Mouse (Mus musculus) hindbrain, embryonic 12.5 days (tissue): ENCODE results near the gene Kmt2b. TPM values are rescaled to one million over a fixed set of nuclear protein-coding genes. Genes with fewer than 3 reads are reported as not detected.

Experiments
- ATAC-seq: fragments of 200-750 bp; cut with Nextera tagmentation; 2 replicates; pipeline ENCODE4 v1.8.0; 2017; ENCODE audit warnings: moderate TSS enrichment; ENCODE audit not compliant: low FRiP score
- H3K27ac ChIP-seq: fragments of 300-500 bp; sonication (generic); 2 replicates; pipeline ENCODE4 v1.5.1; 2016; ENCODE audit warnings: mild to moderate bottlenecking
- H3K27me3 ChIP-seq: fragments of 300-500 bp; sonication (generic); 2 replicates; pipeline ENCODE4 v1.6.1; 2016; ENCODE audit warnings: mild to moderate bottlenecking
- H3K36me3 ChIP-seq: fragments of 300-500 bp; sonication (generic); 2 replicates; pipeline ENCODE4 v1.6.1; 2016; ENCODE audit warnings: mild to moderate bottlenecking
- H3K4me1 ChIP-seq: fragments of 300-500 bp; sonication (generic); 2 replicates; pipeline ENCODE4 v1.6.1; 2016
- H3K4me2 ChIP-seq: fragments of 300-500 bp; sonication (generic); replicated peaks from 2 replicates; pipeline ENCODE4 v1.6.1; 2016; ENCODE audit warnings: mild to moderate bottlenecking
- H3K4me3 ChIP-seq: fragments of 300-500 bp; sonication (generic); 2 replicates; pipeline ENCODE4 v1.5.1; 2016; ENCODE audit warnings: mild to moderate bottlenecking
- H3K9ac ChIP-seq: fragments of 300-500 bp; sonication (generic); 2 replicates; pipeline ENCODE4 v1.6.1; 2016; ENCODE audit warnings: mild to moderate bottlenecking, moderate library complexity
- H3K9me3 ChIP-seq: fragments of 300-500 bp; sonication (generic); replicated peaks from 2 replicates; pipeline ENCODE4 v1.6.1; 2016; ENCODE audit warnings: mild to moderate bottlenecking
- WGBS: fragments of 180-500 bp; shearing (Covaris S2); methylation state at CpG from one replicate; pipeline ENCODE4 v1.1.7; 2016; 5-methylcytosine and 5-hydroxymethylcytosine counted together
- polyA plus RNA-seq: library from polyadenylated mRNA; unstranded; fragments of >200 nt; fragmentation: Nextera tagmentation; extraction: Ambion mirVana; gene quantifications from 2 replicates; pipeline ENCODE4 v1.2.1, GENCODE M21; 2016

Kmt2b gene
- polyA plus RNA-seq, 1 experiment from 2014 or later = 8.8 TPM

DNA sequence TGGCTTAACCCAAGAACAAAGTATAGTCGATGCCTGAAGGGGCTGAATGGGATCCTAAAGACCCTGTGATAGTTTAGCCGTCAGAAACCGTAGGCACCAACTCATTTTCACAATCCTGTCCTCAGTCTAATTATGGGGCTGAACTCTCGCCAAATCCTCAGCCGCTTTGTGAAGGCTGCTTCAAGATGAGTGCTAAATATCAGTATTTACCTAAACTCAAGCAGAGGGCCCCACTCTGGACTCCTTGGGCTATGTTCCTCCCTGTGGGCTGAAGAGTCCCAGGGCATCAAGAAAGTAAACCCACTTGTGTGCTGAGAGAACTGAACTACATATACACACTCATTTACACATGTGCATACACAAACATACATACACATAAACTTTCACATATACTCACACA lies 8.3 kb upstream of the Kmt2b start:
- Histone ChIP-seq H3K27me3 (no peaks in the 10 kb centered on the region; the same call in 1 of the 2 replicates), H3K9me3 (no peaks in the 10 kb centered on the region), H3K4me1 (peaks cover 14% of the 10 kb centered on the region), H3K9ac (no peak overlapping the region), H3K4me2 (no peak overlapping the region), H3K36me3 (no peaks in the 10 kb centered on the region), H3K27ac (no peak overlapping the region), H3K4me3 (no peak overlapping the region)
- 83% methylated on average over 5 of the region's 5 CpGs for WGBS
- no peak for ATAC-seq

DNA sequence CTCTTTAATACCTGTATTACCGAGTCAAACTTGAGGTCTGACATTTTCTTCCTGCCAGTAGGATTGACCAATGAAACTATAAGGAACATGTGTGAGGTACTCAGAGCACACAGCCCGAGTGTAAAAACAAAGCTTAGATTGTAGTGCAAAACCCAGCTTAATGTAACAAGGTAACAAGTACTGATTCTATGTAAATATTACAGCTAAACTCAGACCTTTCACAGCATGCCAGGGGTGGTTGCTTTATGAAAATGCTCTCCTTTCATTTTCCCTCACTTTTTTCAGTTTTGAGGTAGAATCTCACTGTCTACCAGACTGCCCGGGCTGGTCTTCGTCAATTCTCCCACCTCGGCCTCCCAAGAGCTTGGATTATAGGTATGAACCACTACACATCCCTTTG lies 7.6 kb upstream of the Kmt2b start:
- Histone ChIP-seq H3K9me3 (no peaks in the 10 kb centered on the region), H3K27me3 (no peaks in the 10 kb centered on the region; the same call in 1 of the 2 replicates), H3K4me3 (no peak overlapping the region), H3K4me1 (peaks cover 14% of the 10 kb centered on the region), H3K9ac (no peak overlapping the region), H3K27ac (no peak overlapping the region), H3K36me3 (no peaks in the 10 kb centered on the region), H3K4me2 (no peak overlapping the region)
- WGBS = 80% methylated on average over 5 of the region's 5 CpGs
- no peak for ATAC-seq

DNA sequence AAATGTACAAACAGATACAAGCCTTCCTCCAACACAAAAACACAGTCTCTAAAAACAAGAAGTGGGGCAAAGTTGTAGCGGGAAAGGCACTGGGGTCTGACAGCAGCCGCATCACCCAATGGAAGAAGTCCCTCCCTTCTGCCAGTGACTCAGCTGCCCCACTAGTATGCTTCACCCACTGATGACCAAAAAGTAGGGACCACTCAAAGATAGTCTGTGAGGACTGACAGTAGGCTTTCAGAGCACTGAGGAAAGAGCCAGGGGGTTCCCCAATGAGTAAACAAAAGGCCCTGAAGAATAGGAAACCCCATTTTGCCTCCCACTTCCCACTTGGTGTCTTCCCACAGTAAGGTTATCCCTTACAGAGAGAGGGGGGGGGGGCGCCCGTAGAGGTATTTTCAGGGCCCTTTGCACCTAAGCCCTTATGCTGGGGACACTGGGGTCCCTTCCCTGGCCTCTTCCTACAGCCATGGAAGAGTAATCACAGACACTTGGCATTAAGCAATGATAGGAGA lies 6.0 kb upstream of the Kmt2b start:
- no peaks in the 10 kb centered on the region for H3K9me3 ChIP-seq
- WGBS = 68% methylated on average over 4 of the region's 4 CpGs
- no peak overlapping the region for H3K27ac ChIP-seq
- H3K4me1 ChIP-seq = peaks cover 9% of the 10 kb centered on the region
- no peak for ATAC-seq
- H3K9ac ChIP-seq = no peak overlapping the region
- H3K27me3 ChIP-seq = no peaks in the 10 kb centered on the region; the same call in 1 of the 2 replicates
- no peaks in the 10 kb centered on the region for H3K36me3 ChIP-seq
- no peak overlapping the region for H3K4me2 ChIP-seq
- H3K4me3 ChIP-seq = no peak overlapping the region

DNA sequence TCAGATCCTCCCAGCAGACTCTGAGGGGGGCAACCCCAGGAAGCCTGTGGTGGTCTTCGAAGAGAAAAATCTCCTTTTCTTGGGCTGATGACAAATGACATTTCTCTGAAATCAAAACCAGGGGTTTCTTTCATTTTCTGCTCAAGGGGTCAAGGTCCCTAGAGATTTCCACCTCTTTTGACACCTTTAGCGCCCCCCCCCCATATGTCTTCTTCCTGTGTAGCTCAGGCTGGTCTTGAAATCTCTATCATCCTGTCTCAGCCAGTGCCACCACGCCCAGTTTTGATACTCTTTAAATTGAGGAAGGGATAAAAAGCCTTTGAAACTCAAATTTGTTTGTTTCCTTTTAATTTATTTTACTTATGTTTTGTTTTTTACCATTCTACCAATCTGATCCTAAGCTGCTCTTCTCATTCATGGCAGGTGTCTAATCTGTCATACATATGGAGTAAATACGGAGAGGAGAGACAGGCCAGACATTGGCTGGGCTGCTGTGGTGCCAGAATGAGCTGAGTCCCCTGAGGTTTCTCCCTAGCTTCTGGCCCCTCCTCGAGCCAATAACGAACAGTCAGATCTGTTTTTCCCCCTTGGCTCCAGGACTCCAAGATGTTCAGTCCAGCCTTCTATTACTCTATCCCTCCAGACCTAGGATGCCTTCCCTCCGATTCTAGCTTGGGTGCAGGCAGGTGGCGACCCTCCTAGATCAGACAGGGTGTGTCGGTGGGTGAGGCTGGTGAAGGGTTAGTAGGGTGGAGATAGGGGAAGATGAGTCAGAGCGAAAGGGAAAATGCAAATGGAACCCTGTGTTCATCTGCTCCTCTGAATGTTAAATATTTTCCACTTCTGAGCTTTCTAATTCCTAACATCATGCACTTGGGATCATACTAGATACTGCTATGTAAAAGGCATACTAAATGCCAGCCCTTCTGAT lies 5.3 kb upstream of the Kmt2b start:
- Histone ChIP-seq H3K4me1 (peaks cover 9% of the 10 kb centered on the region), H3K9me3 (no peaks in the 10 kb centered on the region), H3K27me3 (no peaks in the 10 kb centered on the region; the same call in 1 of the 2 replicates), H3K4me3 (no peak overlapping the region), H3K36me3 (no peaks in the 10 kb centered on the region), H3K27ac (no peak overlapping the region), H3K9ac (0 out of 2 replicates have a peak overlapping the region, but pooled peaks have one; percentile 13), H3K4me2 (no peak overlapping the region)
- ATAC-seq = no peak
- WGBS = 74% methylated on average over 10 of the region's 10 CpGs

DNA sequence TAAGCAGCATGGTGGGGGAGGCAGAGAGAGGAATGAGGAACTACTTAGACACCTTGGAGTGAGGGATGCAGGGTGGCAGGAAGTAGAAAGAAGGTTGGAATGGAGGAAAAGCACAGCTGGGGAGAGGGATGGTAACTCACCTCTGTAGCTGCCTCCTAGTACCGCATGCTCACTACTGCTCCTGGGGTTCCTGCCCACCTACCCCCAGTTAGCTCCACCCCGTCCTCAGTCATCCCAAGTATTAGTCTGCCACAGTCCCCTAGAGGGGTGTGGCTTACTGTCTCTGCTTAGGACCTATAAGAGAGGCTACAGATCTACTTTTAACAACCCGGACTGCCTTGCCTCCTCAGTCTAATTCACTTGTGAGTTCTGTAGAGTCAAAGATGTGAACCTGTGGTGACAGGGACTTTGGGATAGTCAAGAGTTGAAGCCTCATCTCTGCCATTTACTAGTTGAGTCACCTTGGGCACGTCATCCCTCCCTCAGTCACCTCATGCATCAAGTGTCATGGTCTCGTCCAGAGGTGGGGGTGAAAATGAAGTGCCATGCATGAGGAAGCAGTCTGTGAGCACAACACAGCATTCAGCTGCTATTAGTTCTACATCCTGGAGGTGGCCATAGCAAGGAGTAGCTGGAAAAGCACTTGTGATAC lies 4.4 kb upstream of the Kmt2b start:
- peaks cover 9% of the 10 kb centered on the region for H3K4me1 ChIP-seq

DNA sequence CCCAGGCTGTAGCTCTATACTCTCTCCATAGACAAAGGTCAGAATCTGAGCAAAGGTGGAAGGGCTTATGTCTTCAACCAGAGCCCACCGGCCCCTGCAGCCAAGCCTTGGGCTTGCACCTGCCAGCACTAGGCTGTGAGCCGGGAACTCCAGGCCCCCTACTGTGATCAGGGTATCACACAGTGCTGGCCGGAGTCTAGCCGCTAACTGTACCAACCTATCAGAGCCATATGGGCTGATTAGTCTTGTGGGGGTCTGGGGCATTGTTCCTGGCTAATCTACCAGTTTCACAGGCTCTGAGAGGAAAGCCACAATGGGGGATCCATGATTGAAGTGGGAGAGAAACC lies 3.1 kb upstream of the Kmt2b start:
- ATAC-seq = no peak
- Histone ChIP-seq H3K36me3 (peaks cover 3% of the 10 kb centered on the region), H3K9ac (no peak overlapping the region), H3K4me2 (no peak overlapping the region), H3K4me1 (peaks cover 22% of the 10 kb centered on the region), H3K27me3 (no peaks in the 10 kb centered on the region; the same call in 1 of the 2 replicates), H3K9me3 (no peaks in the 10 kb centered on the region), H3K4me3 (no peak overlapping the region), H3K27ac (no peak overlapping the region)
- WGBS = 47% methylated on average over 4 of the region's 4 CpGs

More for the DNA sequence above, 4.4 kb upstream of the Kmt2b start:
- Histone ChIP-seq H3K27ac (no peak overlapping the region), H3K9ac (no peak overlapping the region), H3K27me3 (no peaks in the 10 kb centered on the region; the same call in 1 of the 2 replicates), H3K4me2 (no peak overlapping the region), H3K9me3 (no peaks in the 10 kb centered on the region), H3K36me3 (no peaks in the 10 kb centered on the region), H3K4me3 (no peak overlapping the region)
- ATAC-seq = no peak
- 49% methylated on average over 5 of the region's 5 CpGs for WGBS

DNA sequence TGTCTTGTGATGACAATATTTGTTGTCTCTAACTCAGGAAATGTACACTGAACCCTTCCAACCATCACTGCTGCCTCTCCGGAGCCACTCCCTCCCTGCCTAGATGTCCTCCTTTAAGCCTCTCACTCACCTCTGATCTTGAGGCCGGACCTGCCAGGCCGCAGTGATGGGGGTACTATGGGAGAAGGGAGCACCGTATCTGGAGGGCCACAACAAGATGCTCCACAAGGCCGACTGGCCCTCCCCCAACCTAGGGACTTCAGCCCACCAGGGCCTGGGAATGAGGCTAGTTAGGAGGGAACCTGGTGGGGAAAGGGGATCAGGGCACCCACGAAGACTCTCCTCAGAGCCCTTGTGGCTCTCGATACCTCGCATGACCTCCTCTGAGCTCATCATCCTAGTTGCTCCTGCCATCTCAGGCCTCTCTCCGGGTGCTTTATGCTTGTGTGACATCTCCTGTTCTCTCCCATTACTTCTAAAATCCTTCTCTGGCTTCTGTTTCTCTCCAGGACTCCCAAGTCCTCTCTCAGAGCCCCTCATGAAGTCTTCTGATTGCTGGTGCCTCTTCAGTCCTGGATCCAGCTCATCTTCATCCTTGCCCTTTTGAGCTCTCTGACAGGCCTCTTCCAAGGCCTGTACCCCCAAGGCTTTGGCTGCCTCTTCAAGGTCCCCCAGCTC lies 2.5 kb upstream of the Kmt2b start:
- Histone ChIP-seq H3K36me3 (peaks cover 7% of the 10 kb centered on the region), H3K9ac (0 out of 2 replicates have a peak overlapping the region, but pooled peaks have one; percentile 1), H3K27me3 (no peaks in the 10 kb centered on the region; the same call in 1 of the 2 replicates), H3K9me3 (no peaks in the 10 kb centered on the region), H3K4me2 (no peak overlapping the region), H3K27ac (no peak overlapping the region), H3K4me1 (peaks cover 26% of the 10 kb centered on the region), H3K4me3 (no peak overlapping the region)
- no peak for ATAC-seq
- 82% methylated on average over 9 of the region's 9 CpGs for WGBS

DNA sequence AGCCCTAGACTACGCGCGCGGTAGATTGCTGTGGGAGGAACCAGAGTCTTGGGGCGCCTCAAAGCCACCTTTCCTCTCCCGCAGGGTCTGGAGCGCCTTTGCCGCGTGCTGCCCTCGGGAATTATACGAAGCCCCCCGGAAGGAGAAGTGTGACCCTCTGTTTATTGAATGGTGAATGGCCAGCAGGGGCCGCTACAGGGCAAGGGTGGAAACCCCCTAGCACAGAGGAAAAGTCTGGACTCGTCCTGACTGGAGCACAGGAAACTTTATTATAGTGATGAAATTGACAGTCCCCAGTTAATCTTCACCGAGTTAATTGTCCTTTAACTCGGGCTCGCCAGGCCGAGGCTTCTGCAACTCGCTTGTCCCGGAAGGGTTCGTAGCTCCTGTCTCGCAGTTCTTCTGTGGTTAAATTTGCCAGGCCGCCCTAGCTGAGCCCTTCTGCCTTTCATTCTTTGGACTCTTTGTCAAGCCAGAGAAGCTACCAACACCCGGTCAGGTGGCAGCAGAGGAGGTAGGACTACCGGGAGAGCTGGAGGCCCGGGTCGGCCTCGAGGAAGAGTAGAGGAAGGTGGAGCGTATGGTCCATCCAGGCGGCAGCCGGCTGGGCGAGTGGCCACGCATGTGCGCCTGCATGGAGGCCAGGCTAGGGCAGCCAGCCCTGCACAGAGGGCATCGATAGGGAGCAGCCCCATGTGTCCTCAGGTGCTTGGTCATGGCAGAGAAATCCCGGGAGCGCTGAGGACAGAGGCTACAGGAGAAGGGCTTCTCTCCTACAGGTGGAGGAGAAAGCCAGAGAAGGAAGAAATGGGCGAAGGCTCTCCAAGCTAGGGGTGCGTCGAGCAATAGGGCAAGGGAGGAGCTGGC lies 1.1 kb upstream of the Kmt2b start:
- H3K4me2 ChIP-seq = peak overlapping the region; percentile 86
- no peaks in the 10 kb centered on the region for H3K9me3 ChIP-seq
- peaks cover 26% of the 10 kb centered on the region for H3K4me1 ChIP-seq
- H3K36me3 ChIP-seq = peaks cover 20% of the 10 kb centered on the region
- peak overlapping the region; percentile 93 for H3K27ac ChIP-seq
- WGBS = 28% methylated on average over 40 of the region's 40 CpGs
- H3K4me3 ChIP-seq = peak overlapping the region; percentile 99
- no peaks in the 10 kb centered on the region for H3K27me3 ChIP-seq
- peak; percentile 67 for ATAC-seq
- peak overlapping the region; percentile 59 for H3K9ac ChIP-seq

DNA sequence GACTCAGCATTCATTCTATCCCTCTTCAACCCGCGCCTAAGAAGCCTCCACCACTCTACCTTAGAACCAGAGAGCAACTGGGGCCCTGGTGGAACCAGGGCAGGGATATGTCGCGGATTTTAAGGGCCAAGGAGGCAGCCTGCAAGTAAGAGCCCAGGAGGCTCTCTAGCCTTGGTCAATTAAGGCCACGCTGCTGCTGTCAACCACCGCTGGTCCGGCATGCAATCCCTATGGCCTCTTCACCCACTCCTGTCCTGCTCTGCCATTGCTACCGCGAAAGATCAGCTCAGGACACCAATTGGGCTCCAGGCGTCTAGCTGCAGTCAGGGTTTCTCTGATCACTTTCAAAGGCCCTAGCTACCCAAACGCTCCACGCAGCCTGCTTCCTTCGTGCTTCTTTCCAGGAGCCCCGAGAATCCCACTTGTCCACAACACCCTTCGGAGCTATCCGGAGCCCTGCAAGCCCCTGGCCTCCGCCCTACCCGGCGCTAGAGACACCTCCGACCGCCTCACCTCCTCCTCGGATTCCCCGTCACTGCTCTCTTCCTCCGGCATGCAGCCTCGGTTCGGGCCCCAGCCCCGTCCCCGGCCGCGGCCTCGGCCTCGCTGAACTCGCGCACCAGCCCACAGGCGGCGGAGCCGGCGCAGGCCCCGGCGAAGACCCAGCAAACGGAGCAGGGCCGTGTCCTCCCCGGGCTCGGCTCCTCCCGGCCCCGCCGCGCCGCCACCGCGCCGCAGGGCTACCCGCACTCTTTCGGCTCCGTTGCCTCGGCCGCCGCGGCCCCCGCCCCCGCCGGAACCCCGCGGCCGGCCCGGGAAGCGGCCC lies 471 bp downstream of the Kmt2b start:
- Histone ChIP-seq H3K4me2 (peak overlapping the region; percentile 86), H3K36me3 (peaks cover 36% of the 10 kb centered on the region), H3K27me3 (no peaks in the 10 kb centered on the region), H3K9me3 (no peaks in the 10 kb centered on the region), H3K27ac (peak overlapping the region; percentile 93), H3K9ac (peak overlapping the region; percentile 99), H3K4me1 (peaks cover 23% of the 10 kb centered on the region), H3K4me3 (peak overlapping the region; percentile 99)
- ATAC-seq = peak; percentile 39
- WGBS = under 1% methylated on average over 62 of the region's 67 CpGs

DNA sequence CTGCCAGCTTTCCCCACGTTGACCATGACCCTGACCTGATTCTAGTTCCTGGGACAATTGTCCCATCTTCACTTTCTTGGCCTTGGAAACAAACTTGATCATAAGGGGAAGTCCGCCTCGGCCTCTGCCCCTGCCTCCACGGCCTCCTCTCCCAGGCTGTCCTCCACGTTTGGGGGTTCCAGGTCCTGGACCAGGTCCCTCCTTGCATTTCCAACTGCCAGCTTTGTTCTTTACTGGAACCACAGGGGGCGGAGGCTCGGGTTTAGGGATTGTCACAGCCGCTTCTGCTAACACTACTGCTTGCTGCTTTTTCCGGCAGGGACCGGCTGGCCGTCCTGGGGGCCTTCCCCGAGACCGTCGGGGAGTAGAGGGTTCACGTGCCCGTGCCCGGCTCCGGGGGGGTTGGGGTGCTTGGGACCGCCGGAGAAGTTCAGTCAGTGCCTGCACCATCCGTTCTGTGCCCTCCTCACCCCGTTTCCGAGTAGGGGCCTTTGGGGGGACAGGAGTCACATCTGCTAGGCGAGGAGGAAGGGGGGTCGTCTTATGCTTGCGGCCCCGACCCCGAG lies 2.0 kb downstream of the Kmt2b start:
- H3K27me3 ChIP-seq = no peaks in the 10 kb centered on the region
- H3K4me3 ChIP-seq = peak overlapping the region; percentile 99
- H3K4me1 ChIP-seq = peaks cover 23% of the 10 kb centered on the region
- no peak for ATAC-seq
- peak overlapping the region; percentile 86 for H3K4me2 ChIP-seq
- H3K9ac ChIP-seq = peak overlapping the region; percentile 99
- peaks cover 52% of the 10 kb centered on the region for H3K36me3 ChIP-seq
- WGBS = 89% methylated on average over 28 of the region's 28 CpGs
- no peak overlapping the region for H3K27ac ChIP-seq
- no peaks in the 10 kb centered on the region for H3K9me3 ChIP-seq
